Mouse (Mus musculus) intestine, embryonic 14.5 days (tissue): Measurements from ENCODE around the gene Serpinb7. TPM values are rescaled to one million over a fixed set of nuclear protein-coding genes. Genes with fewer than 3 reads are reported as not detected.

Experiments used
- ATAC-seq: fragments of 200-750 bp; cut with Nextera tagmentation; replicated peaks from 2 replicates; pipeline ENCODE4 v1.8.0; 2017; ENCODE audit warnings: low read depth, moderate number of reproducible peaks, moderate TSS enrichment, moderate library complexity; ENCODE audit not compliant: low FRiP score, low TSS enrichment
- DNase-seq: peaks from one replicate; pipeline ENCODE4 v3.0.0-alpha.2; 2018; ENCODE audit warnings: low spot score
- H3K27ac ChIP-seq: fragments of 300-500 bp; sonication (generic); 2 replicates; pipeline ENCODE4 v1.5.1; 2014; ENCODE audit warnings: low read depth, mild to moderate bottlenecking, control low read depth
- H3K27me3 ChIP-seq: fragments of 300-500 bp; sonication (generic); replicated peaks from 2 replicates; pipeline ENCODE4 v1.6.1; 2014; ENCODE audit warnings: low read length, control low read depth; ENCODE audit not compliant: control insufficient read depth, insufficient read depth
- H3K36me3 ChIP-seq: fragments of 300-500 bp; sonication (generic); 2 replicates; pipeline ENCODE4 v1.6.1; 2014; ENCODE audit warnings: low read length, control low read depth; ENCODE audit not compliant: control insufficient read depth, insufficient read depth
- H3K4me1 ChIP-seq: fragments of 300-500 bp; sonication (generic); replicated peaks from 2 replicates; pipeline ENCODE4 v1.6.1; 2014; ENCODE audit warnings: low read length, control low read depth, mixed read lengths; ENCODE audit not compliant: control insufficient read depth, insufficient read depth
- H3K4me2 ChIP-seq: fragments of 300-500 bp; sonication (generic); 2 replicates; pipeline ENCODE4 v1.6.1; 2014; ENCODE audit warnings: low read length
- H3K4me3 ChIP-seq: fragments of 300-500 bp; sonication (generic); 2 replicates; pipeline ENCODE4 v1.5.1; 2014; ENCODE audit warnings: low read depth, low read length, control low read depth, mixed read lengths
- H3K9ac ChIP-seq: fragments of 300-500 bp; sonication (generic); 2 replicates; pipeline ENCODE4 v1.6.1; 2014; ENCODE audit warnings: mild to moderate bottlenecking, low read length
- H3K9me3 ChIP-seq: fragments of 300-500 bp; sonication (generic); 2 replicates; pipeline ENCODE4 v1.6.1; 2016; ENCODE audit warnings: low read length, control low read depth; ENCODE audit not compliant: control insufficient read depth
- WGBS: fragments of 180-500 bp; shearing (Covaris S2); extraction: QIAGEN DNeasy Blood & Tissue Kit; methylation state at CpG from one replicate; pipeline ENCODE4 v1.1.7; 2014; 5-methylcytosine and 5-hydroxymethylcytosine counted together
- polyA plus RNA-seq: library from polyadenylated mRNA; unstranded; fragments of >200 nt; fragmentation: Nextera tagmentation; extraction: Ambion mirVana; gene quantifications from 2 replicates; pipeline ENCODE4 v1.2.1, GENCODE M21; 2014

The Serpinb7 gene
- polyA plus RNA-seq, result not detected in 2 replicates

DNA sequence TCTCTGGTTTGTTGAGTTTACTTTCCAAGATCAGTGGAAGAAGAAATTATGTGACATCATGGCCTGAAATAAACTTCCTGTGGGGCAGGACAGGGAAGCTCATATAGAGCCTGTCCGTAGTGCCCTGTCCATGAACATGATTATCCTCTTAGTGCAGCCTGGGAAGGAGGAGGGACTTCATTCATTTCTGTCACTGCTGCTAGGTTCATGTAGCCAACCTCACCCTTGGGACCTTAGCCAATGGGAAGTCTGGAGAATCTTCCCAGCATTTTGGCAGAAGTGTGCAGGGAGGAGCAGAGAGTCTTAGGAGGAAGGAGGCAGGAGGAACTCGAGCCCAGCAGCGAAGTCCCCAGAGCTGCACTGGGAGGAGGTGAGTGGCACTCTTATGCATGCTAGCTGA is at the start of gene Serpinb7:
TSS of gene Serpinb7 (plus strand) at position 301 of the 400 bp plus-strand sequence.
- 80% methylated on average over 3 of the region's 3 CpGs for WGBS
- Histone ChIP-seq H3K4me3 (no peak within 1 kb of the TSS), H3K9ac (no peak within 1 kb of the TSS), H3K4me1 (no peaks in the 10 kb centered on the region), H3K27me3 (no peaks in the 10 kb centered on the region), H3K4me2 (no peak within 1 kb of the TSS), H3K36me3 (no peaks in the 10 kb centered on the region), H3K27ac (no peak within 1 kb of the TSS), H3K9me3 (no peaks in the 10 kb centered on the region)
- no peak for DNase-seq
- no peak for ATAC-seq

DNA sequence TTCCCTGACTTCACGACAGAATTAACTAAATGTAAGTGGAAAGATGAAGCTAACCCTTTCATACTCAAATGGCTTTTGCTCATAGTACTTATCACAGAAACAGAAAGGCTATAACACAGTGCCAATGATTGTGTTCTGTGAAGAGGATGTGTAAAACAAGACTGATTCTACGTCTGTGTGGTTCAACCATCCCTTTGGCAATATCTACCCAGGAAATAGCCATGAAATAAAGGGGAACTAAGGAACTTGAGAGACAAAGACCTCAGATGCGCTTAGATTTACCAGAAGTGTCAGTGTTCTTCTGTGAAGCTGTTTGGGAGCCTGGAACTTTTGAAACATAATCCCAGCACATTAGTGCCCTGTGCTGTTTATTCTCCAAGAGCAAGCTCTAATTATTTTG is 49.1 kb upstream of the Serpinb7 start:
- Histone ChIP-seq H3K36me3 (no peaks in the 10 kb centered on the region), H3K27me3 (no peaks in the 10 kb centered on the region), H3K9me3 (no peaks in the 10 kb centered on the region), H3K4me2 (no peak overlapping the region), H3K27ac (no peak overlapping the region), H3K4me3 (no peak overlapping the region), H3K9ac (no peak overlapping the region), H3K4me1 (no peaks in the 10 kb centered on the region)
- ATAC-seq (no peak), DNase-seq (no peak)
- WGBS, result 46% methylated on average over 3 of the region's 3 CpGs

- DNase-seq, result no peak
- Histone ChIP-seq H3K27me3 (no peaks in the 10 kb centered on the region), H3K36me3 (no peaks in the 10 kb centered on the region), H3K27ac (no peak overlapping the region), H3K4me1 (no peaks in the 10 kb centered on the region), H3K4me3 (no peak overlapping the region), H3K9ac (no peak overlapping the region), H3K4me2 (no peak overlapping the region), H3K9me3 (no peaks in the 10 kb centered on the region)
- ATAC-seq, result no peak
- WGBS, result 58% methylated on average over 2 of the region's 2 CpGs
Measured at GRCm38 (mm10) chr1:107351115-107351514, 48.3 kb upstream of the Serpinb7 start.

- no peak for ATAC-seq
- Histone ChIP-seq H3K36me3 (no peaks in the 10 kb centered on the region), H3K9me3 (no peaks in the 10 kb centered on the region), H3K4me1 (no peaks in the 10 kb centered on the region), H3K27ac (no peak overlapping the region), H3K9ac (no peak overlapping the region), H3K27me3 (no peaks in the 10 kb centered on the region), H3K4me2 (no peak overlapping the region), H3K4me3 (no peak overlapping the region)
- no peak for DNase-seq
- 37% methylated on average over 3 of the region's 3 CpGs for WGBS
Measured at GRCm38 (mm10) chr1:107353046-107353445, 46.4 kb upstream of the Serpinb7 start.

DNA sequence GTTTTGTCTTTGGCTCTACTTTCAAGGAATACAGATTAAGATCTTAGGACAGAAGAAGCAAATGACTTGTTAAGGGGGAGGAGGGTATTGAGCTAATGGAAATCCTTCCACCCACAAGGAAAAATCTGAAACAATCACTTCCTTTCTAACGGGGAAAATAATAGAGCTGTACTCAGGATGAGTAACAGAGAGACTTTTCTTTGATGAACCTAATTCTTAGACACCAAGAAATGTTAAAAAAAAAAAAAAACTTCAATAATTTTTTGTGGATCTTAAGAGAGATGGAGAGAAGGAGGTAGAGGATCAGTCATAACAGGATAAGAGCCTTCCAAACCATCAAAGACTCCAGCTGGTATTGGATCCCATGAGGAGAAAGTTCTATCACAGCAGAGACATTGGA is 38.6 kb upstream of the Serpinb7 start, which contains the start of gene Serpinb11:
TSS of gene Serpinb11 (plus strand) at position 301 of the 400 bp plus-strand sequence.
- no peaks in the 10 kb centered on the region for H3K36me3 ChIP-seq
- H3K4me2 ChIP-seq, result no peak within 1 kb of the TSS
- H3K9me3 ChIP-seq, result no peaks in the 10 kb centered on the region
- H3K9ac ChIP-seq, result no peak within 1 kb of the TSS
- H3K27ac ChIP-seq, result no peak within 1 kb of the TSS
- 59% methylated on average over 1 of the region's 1 CpGs for WGBS
- H3K27me3 ChIP-seq, result no peaks in the 10 kb centered on the region
- ATAC-seq (no peak), DNase-seq (no peak)
- no peaks in the 10 kb centered on the region for H3K4me1 ChIP-seq
- H3K4me3 ChIP-seq, result no peak within 1 kb of the TSS

DNA sequence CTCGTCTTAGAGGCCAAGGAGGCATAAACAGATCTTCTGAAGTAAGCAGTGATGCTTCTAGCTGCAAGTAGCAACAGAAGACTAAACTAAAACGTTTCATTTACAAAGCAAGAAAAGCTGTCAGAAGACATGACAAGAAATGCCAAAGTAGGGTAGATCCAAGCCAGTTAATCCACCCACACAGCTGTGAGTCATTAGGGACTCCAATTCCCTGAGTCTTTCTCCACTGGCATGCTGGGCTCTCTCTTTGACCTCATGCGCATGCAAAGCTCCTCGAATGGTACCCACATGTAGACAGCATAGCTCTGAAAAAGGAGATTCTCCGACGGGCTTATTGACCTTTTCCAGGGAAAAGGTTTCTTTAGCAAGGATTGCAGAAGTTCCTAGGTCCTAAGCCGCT is 33.5 kb upstream of the Serpinb7 start:
- 73% methylated on average over 7 of the region's 7 CpGs for WGBS
- Histone ChIP-seq H3K36me3 (no peaks in the 10 kb centered on the region), H3K9ac (no peak overlapping the region), H3K4me3 (no peak overlapping the region), H3K9me3 (no peaks in the 10 kb centered on the region), H3K4me2 (no peak overlapping the region), H3K27ac (no peak overlapping the region), H3K4me1 (no peaks in the 10 kb centered on the region), H3K27me3 (no peaks in the 10 kb centered on the region)
- ATAC-seq, result no peak
- no peak for DNase-seq

DNA sequence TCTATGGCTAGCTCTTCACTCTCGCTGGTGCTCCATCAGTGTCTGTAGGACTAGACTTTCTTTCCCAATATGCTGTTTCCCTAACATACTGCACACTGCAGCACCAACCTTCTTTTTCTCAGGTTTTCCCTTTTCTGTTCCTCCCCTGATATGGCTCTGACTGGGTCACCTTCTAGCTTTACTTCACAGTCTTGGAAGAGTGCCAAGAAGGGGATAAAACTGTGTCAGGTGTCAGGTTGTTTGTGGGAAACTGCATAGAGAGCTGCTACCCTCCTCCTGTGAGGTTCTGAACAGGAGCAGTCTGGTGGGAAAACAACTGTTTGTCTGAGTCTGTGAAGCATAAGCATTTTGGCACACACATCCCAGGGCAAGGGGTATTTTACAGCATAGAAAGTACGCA is 30.5 kb upstream of the Serpinb7 start:
- Histone ChIP-seq H3K27ac (no peak overlapping the region), H3K27me3 (no peaks in the 10 kb centered on the region), H3K36me3 (no peaks in the 10 kb centered on the region), H3K4me1 (no peaks in the 10 kb centered on the region), H3K4me3 (no peak overlapping the region), H3K4me2 (no peak overlapping the region), H3K9me3 (no peaks in the 10 kb centered on the region), H3K9ac (no peak overlapping the region)
- ATAC-seq (no peak), DNase-seq (no peak)
- WGBS, result 76% methylated on average over 2 of the region's 2 CpGs

GRCm38 (mm10) chr1:107376952-107377351 is 22.5 kb upstream of the Serpinb7 start:
- Histone ChIP-seq H3K9me3 (no peaks in the 10 kb centered on the region), H3K4me3 (no peak overlapping the region), H3K27ac (no peak overlapping the region), H3K4me2 (no peak overlapping the region), H3K4me1 (no peaks in the 10 kb centered on the region), H3K36me3 (no peaks in the 10 kb centered on the region), H3K27me3 (no peaks in the 10 kb centered on the region), H3K9ac (no peak overlapping the region)
- no peak for DNase-seq
- ATAC-seq, result no peak
- 66% methylated on average over 4 of the region's 4 CpGs for WGBS

GRCm38 (mm10) chr1:107378368-107378767 is 21.1 kb upstream of the Serpinb7 start:
- Histone ChIP-seq H3K9me3 (no peaks in the 10 kb centered on the region), H3K36me3 (no peaks in the 10 kb centered on the region), H3K27ac (no peak overlapping the region), H3K4me2 (no peak overlapping the region), H3K4me1 (no peaks in the 10 kb centered on the region), H3K9ac (no peak overlapping the region), H3K27me3 (no peaks in the 10 kb centered on the region), H3K4me3 (no peak overlapping the region)
- DNase-seq (no peak), ATAC-seq (no peak)
